Mouse (Mus musculus) brain, embryonic 18.5 days (tissue): ENCODE measurements at regions not wholly inside any gene's neighbourhood (a gene's known extent, or its start where the extent isn't known, plus 50 kb on each side); places are given as distances from the start of the nearest gene placed in this dataset.

Source experiments
- DNase-seq: peaks from one replicate; pipeline ENCODE4 v3.0.0-alpha.2; 2012; ENCODE audit warnings: low read depth, low spot score

DNA sequence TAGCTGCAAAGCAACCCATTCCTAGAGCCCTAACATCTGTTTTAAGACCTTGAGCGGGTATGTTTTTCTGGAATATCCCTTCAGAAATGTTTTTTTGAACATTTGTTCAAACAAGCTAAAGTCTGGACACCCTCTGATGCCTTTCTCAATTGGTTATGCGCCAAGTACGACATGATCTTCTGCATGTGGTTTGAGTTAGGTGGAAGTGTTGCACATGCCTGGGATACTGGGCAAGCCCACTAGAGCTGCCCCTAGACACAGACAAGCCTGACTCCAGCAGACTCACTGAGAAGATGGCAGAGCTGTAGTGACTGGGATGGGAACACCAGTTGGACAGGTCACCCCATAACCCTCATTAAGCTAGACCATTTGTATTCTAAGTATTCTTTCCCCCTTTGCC, 153.2 kb upstream of the Cypt2 start:
- no peak for DNase-seq

DNA sequence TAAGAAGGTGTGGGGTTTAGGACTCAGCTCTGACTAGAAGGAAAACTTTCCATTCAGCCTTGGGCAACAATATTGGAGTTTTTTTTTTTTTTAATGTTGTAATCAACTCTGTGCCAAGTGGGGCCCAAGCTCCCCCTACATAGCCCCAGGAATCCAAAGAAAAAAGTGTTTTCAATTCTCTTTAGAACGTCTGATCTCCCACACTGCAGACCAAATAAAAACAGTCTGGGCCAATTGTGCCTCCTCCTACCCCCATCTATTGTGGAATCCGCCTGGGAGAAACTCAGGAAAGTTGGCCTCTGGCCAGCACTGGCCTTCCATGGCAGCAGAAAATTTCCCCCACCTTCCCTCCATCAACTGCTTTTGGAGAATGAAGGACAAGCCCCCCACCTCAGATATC, 133.3 kb upstream of the Cypt2 start:
- DNase-seq = no peak

DNA sequence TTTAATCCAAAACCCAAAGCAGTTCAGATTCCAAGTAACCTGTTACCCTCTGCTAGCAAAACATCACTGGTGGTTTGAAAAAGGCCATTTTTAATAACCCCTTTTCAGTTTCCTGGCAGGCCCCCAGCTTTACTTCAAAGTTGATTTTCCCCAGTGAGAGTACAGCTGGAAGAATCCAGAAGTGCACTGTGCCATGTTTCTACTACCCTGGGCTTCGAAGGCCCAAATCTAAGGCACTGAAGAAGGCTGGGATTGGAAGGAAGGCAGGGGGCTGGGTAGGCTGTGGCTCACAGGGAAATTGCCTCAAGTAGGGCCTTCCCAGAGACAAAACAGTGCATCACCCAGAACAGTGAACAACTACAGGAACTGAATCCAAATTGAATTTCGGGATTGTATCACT, 131.6 kb upstream of the Cypt2 start:
- no peak for DNase-seq

DNA sequence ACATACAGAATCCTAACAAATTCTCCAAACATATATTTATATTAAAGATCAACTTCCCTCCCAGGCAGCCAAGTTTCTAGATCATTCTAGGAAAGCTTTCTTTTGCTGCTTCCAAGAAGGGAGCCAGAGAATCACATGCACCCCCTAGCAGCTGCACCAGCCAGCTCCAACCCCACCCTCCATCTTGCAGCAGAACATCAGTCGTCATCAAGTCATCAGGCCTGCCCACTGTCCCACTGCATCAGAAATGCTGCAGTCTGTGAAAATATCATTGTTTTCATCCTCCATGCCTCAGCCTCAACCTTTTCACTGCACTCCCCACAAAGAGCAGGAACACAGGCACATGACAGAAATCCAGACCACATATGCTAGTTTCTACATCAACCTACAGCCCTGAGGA, 109.1 kb upstream of the Cypt2 start:
- DNase-seq = no peak

DNA sequence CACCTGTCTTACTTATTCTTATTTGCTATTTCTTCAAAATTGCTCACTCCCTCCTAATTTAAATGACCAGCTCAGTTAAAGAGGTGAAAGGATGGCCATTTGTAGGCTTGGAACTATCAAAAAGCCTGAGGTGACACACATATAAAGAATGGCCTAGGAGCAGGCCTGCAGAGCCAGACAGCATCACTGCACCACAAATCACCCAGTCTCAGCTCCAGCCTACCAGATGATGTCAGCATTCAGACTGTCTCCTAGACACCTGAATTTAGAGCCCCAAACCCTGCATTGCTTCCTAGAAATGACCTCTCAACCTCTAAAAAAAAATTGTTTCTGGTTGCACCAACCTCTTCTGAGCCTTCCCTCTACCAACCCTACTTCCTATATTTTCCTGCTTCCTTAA, 108.5 kb upstream of the Cypt2 start:
- DNase-seq = no peak

DNA sequence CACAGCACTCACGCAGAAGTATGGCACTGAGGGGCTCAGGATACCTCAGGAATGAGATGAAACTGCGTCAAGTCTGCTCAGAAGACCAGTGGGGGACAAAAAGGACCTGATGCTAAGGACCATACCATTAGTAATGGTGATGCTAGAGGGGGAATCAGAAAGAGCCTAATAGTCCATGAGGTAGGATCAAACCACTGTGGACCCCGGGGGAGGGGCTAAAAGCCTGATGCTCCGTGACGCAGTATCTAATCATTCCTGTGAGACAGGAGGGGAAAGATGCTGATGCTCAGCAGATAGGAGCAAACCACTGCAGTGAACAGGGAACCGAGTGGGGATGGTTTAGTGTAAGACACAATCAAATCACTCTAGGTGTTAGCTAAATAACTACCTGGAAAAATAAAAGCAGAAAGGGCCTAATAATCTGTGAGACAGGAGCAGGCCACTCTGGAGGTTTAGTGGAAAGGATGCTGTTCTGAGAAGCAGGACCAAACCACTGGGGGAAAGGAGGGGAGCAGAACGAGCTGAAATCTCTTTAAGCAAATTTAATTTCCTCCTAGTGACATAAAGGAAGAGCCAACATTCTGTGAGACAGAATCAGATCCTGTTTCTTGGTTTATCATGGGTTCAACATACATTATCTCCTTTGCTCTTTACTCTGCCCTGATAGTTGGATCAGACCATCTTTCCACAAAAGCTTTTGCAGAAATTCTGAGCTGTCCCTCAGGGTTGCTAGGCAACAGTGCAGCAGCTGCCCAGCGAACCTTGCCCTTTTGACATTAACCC, 107.7 kb upstream of the Cypt2 start:
- peak; percentile 88 for DNase-seq

DNA sequence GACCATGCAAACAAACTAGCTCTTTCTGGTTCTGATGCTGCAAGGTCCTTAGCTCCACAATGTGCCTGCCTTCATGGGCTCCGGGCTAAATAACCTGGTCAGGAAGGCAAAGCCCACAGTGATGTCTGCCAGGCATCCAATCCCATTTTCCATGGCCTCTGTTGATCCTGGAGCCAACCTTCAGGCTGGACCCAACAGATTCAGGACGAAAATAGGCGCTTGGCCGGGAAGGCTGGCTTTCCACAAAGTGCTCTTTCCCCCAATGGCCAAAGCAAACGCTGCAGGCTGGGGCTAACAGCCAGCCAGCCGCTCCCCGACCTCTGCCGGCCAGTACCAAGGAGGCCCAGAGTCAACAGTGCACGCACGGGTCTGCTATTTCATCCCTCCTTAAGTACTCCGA, 106.3 kb upstream of the Cypt2 start:
- DNase-seq = no peak

DNA sequence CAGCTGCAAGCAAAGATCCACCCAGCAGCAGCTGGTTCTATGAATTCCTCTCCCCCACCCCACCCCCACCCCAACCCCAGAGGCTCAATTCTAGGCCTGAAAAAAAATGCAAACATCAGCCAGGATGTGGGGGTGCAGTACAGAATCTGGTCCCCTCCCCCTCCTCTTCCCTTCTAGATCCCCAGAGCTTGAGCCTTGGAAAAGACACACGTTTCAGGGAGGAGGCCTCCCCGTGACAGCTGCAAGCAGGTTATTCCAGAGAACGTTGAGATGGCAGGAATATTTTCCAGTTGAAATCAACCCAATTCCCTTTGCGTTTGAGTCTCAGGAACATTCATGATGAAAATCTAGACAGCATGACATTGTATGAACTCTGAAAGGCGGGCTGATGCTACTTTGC, 86.2 kb upstream of the Cypt2 start:
- no peak for DNase-seq

DNA sequence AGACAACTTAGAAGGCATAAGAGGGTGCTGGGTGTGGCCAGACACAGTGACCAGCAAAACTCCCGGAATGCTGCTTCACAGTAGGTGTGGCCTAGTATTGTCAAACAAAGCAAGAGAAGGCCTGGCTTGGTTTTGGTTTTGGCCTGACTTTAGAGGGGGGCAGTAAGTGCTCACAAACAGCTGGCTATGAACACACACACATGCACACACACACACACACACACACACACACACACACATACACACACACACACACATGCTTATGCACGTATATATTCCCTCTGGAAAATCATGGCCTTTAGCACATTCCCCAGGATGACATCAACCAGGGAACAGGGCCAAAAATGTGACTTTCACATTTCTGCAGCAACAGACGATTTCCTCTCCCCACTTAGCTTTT, 78.6 kb upstream of the Cypt2 start:
- no peak for DNase-seq
